Mouse (Mus musculus) thymus, adult 2 months (tissue): ENCODE measurements around the gene D2hgdh.

Source experiments
- CTCF ChIP-seq: fragments of 200-500 bp; IDR thresholded peaks from 2 replicates; pipeline ENCODE4 v1.5.1; 2012; ENCODE audit warnings: mild to moderate bottlenecking, control low read depth, low read length, moderate library complexity, borderline replicate concordance; ENCODE audit not compliant: control insufficient read depth, poor library complexity, insufficient read depth; ENCODE audit errors: extremely low read depth
- POLR2A ChIP-seq: fragments of 200-500 bp; IDR thresholded peaks from 2 replicates; pipeline ENCODE4 v1.6.1; 2012; ENCODE audit warnings: mild to moderate bottlenecking, low read length, control low read depth, moderate library complexity; ENCODE audit not compliant: control insufficient read depth, poor library complexity, insufficient read depth; ENCODE audit errors: extremely low read depth

- TF ChIP-seq CTCF (no peak), POLR2A (no peak)
Observed at GRCm38 (mm10) chr1:93857370-93857769, 32.7 kb downstream of the D2hgdh start.
